Mouse (Mus musculus) neural tube, embryonic 10.5 days (tissue): ENCODE measurements around the gene Speer4f2.
A peak's percentile ranks its signal among the peaks of the same experiment; 100 is the strongest.
"Not testable (repeated sequence)": the region's sequence is repeated elsewhere in the genome, so short reads cannot be mapped to it uniquely, and the experiment has no call there.

Experiments
- DNase-seq: peaks from one replicate; pipeline ENCODE4 v3.0.0-alpha.2; 2017; ENCODE audit warnings: low spot score; ENCODE audit errors: extremely low spot score

The Speer4f2 gene

GRCm38 (mm10) chr5:17372880-17373279 lies at the start of gene Speer4f2:
Gene Speer4f2, plus strand, starts transcription at chr5:17373180.
- not testable (repeated sequence) for DNase-seq

- no peak for DNase-seq
These were observed 43.9 kb upstream of the Speer4f2 start for GRCm38 (mm10) chr5:17328946-17329566.

- DNase-seq, result no peak
These were observed 38.1 kb upstream of the Speer4f2 start for GRCm38 (mm10) chr5:17334836-17335235.

DNA sequence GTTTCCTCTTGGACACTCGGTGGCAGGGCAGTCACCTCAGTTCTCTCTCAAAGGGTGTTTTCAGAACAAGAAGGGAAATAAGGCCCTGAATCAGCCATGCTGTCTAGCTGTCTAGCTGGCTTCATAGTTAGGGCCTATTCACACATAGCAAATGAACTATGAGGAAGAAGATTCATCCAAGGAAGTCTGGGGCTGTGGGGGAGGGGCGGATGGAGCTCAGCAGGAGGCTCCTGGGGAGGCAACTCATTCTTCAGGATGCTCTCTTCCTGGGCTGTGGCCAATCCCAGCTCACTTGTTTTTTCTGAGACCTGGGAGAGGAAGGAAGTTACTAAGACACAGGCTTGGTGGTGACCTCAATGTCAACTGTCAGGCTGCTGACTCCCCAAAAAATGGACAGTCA lies 27.2 kb upstream of the Speer4f2 start:
- DNase-seq, result not testable (repeated sequence)

DNA sequence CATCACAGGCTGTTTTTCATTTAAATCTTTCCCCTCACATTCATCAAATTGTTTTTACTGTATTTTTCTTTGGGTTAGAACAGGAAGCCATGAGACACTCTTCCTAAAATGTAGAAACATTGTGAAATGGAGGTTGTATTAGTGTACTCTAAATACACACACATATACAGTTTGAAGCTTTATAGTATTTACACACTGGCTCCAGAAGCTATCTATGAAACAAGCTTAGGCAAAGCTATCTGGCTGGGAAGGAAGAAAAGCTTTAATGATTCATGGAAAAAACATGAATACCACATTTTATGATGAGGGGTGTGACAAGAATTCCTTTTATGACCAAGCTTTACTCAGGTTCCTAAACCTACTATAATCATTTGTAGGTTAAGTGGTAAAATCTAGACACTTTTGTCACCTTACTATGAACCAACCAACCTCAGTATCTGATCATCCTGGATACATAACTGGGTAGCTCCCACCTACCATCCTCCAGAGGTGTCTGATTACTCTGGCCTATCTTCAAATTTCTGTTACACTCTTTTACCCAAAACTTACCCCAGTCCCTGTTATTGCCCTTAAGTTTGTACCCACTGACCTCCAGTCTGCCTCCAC lies 13.5 kb upstream of the Speer4f2 start:
- no peak for DNase-seq

GRCm38 (mm10) chr5:17389926-17390325 lies 16.9 kb downstream of the Speer4f2 start:
- no peak for DNase-seq

- no peak for DNase-seq
These were observed 18.2 kb downstream of the Speer4f2 start for GRCm38 (mm10) chr5:17391207-17391606.

DNA sequence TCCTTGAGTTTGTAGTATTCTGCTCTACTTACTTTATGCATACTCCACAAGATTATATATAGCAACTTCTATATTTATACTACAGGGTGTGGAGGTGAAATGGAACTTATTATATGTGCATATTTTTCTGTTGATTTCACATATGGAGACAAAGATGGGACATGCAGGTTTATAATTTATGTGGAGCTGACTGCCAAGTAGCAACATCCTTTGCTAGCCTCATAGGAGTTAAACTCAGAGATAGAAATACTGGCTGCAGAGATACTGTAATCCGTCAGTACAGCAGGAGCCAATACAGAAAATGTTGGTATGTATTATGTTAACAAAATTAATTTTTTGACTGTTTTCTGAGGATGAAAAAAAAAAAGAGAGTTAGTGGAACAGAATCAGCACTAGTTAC lies 27.6 kb downstream of the Speer4f2 start:
- DNase-seq, result no peak

- no peak for DNase-seq
These were observed 28.5 kb downstream of the Speer4f2 start for GRCm38 (mm10) chr5:17401206-17402077.

DNA sequence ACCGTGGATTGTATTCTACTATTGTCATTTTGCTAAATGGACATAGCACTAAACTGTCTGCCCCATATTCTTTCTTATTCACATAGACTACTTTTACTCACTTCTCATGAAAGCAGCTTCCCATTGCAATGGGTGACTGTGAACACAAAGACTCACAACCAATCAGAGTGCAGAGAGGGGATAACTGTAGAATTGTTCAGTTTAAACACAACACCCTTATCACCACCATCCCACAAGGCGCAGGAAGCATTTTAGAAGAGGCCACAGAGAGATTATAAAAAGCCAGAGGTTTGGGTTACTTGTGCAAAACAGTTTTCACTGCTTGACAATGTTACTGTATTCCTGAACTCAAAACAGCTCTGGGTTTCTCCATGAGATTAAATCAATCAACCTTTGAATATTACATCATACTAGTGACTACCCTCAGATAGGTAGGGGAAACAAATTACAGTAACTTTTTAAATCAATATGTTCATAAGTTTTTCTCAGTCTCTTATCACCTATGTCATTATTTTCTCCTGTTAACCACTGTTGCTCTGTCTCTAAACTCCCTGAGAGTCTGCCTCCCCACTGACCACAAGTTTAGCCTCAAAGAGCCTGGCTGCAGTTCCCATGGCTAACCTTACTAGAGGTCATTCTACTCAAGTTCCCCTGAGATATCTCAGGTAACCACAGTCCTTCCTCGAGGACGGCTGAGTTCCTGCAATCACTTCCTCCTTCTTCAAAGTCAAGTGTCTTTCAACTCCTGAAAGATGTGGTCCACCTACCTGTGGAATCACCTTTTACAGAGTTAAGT lies 29.5 kb downstream of the Speer4f2 start:
- no peak for DNase-seq

DNA sequence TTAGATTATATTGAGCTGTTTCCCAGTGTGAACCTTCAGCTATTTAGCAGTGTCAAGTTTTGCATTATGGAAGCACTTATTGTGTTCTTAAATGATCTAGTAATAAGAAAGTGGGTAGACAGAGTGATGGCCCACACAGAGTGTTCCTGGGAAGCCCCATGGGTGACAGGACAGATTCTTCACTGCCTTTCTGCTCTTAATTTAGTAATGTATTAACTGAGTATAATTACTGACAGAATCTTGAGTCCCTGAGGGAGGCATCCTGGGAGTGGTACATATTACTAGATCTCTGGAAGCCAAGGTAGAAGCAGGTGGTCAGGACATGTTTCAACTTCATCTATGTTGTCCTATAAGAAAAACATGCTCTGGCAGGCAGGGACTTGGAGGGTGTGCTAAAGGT lies 30.6 kb downstream of the Speer4f2 start:
- no peak for DNase-seq

DNA sequence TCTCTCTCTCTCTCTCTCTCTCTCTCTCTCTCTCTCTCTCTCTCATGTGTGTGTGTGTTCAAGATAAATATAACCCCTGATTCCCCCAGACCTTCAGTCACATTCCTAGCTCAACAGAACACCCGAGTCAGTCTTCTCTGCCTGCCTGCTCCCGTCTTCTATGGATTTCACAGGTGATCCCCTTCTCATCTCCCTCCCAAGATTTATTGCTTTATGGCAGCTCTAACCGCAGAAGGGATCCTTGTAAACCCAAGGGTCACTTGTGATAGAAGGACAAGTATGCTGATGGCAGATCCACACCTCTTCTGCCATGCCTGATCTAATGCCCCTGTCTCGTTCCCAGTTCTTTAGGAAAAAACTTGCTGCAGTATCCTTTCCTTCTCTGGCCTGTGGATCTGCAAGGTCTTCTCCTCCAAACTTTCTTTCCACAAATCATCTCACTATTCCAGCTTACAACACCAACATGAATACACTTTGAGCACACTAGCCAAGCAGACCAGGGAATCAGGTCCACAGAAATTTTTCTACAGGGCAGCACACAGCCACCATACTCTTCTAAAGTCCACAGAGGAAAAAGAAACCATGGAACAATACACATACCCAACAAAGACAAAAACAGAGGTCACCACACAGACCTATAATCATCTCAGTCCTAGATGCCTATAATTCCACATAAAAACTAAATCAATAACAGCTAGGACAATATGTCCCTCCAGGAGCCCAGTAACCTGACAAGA lies 36.1 kb downstream of the Speer4f2 start:
- no peak for DNase-seq

DNA sequence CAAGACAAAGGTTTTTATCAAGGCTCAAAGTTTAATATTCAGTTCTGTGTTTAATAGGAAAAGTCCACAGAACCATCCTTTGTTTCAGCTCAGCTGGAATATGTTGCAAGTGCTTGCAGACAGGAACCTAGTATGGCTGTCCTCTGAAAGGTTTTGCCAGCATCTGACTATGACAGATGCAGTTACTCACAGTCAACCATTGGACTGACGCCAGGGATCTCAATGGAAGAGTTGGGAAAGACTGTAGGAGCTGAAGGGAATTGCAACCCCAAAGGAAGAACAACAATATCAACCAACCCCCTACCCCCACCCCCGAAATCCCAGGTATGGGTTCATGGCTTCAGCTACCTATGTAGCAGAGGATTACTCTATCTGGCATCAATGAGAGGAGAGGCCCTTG lies 44.2 kb downstream of the Speer4f2 start:
- no peak for DNase-seq

- peak; percentile 40 for DNase-seq
These were observed 46.3 kb downstream of the Speer4f2 start for GRCm38 (mm10) chr5:17419215-17419820.

DNA sequence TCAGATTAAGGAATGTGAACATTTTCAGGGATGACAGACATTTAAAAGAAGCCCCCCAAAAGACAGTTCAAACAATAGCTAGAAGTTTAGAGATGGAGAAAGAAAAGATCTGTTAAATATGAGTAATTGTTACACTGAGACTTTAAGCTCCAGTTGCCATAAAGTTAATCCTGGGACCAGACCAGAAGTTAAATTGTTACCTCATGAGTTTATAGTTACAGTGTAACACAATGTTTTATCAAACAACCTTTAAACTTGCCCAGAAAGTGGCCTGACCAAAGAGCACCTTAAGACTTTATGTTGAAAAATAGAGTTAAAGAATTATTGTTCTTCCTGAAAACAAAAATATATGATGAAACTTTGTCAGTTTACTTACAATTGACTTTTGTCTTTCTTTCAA lies 46.9 kb downstream of the Speer4f2 start:
- no peak for DNase-seq

- no peak for DNase-seq
These were observed 49.2 kb downstream of the Speer4f2 start for GRCm38 (mm10) chr5:17422225-17422624.

GRCm38 (mm10) chr5:17426930-17427329 lies 54.0 kb downstream of the Speer4f2 start:
- DNase-seq, result no peak
